Mouse (Mus musculus): ENCODE data around the gene Gcn1l1. TPM values are rescaled to one million over a fixed set of nuclear protein-coding genes. Genes with fewer than 3 reads are reported as not detected.

Gene Gcn1l1
- polyA plus RNA-seq, 1 experiment from 2014 or later = 29.3 TPM

GRCm38 (mm10) chr5:115657234-115657633 is 92.2 kb downstream of the Gcn1l1 start:
- no peak overlapping the region for H3K27ac ChIP-seq (replicated peaks; ENCODE audit: low read depth, low read length)
- DNase-seq (ENCODE audit: low spot score) = no peak
- no peaks in the 10 kb centered on the region for H3K27me3 ChIP-seq (ENCODE audit: control insufficient read depth, insufficient read depth, low read length)
- H3K36me3 ChIP-seq (replicated peaks; ENCODE audit: control insufficient read depth, insufficient read depth, low read depth, low read length) = no peaks in the 10 kb centered on the region
- 77% methylated on average over 1 of the region's 1 CpGs for WGBS
- H3K4me1 ChIP-seq (ENCODE audit: control insufficient read depth, insufficient read depth, low read length) = no peaks in the 10 kb centered on the region
- no peak overlapping the region for H3K4me2 ChIP-seq (ENCODE audit: low read depth, low read length)
- H3K9ac ChIP-seq (replicated peaks; ENCODE audit: low read length) = no peak overlapping the region
- no peak for ATAC-seq (replicated peaks; ENCODE audit: insufficient number of reproducible peaks, low FRiP score, low TSS enrichment, low read depth)
- H3K4me3 ChIP-seq (ENCODE audit: low read depth, low read length) = no peak overlapping the region
- H3K9me3 ChIP-seq (replicated peaks; ENCODE audit: control insufficient read depth, low read length) = no peaks in the 10 kb centered on the region

GRCm38 (mm10) chr5:115658352-115658751 is 93.3 kb downstream of the Gcn1l1 start:
- H3K36me3 ChIP-seq (replicated peaks; ENCODE audit: control insufficient read depth, insufficient read depth, low read depth, low read length) = no peaks in the 10 kb centered on the region
- no peak overlapping the region for H3K4me2 ChIP-seq (ENCODE audit: low read depth, low read length)
- no peak overlapping the region for H3K27ac ChIP-seq (replicated peaks; ENCODE audit: low read depth, low read length)
- ATAC-seq (replicated peaks; ENCODE audit: insufficient number of reproducible peaks, low FRiP score, low TSS enrichment, low read depth) (no peak), DNase-seq (ENCODE audit: low spot score) (no peak)
- no peak overlapping the region for H3K4me3 ChIP-seq (ENCODE audit: low read depth, low read length)
- WGBS = 82% methylated on average over 6 of the region's 6 CpGs
- no peaks in the 10 kb centered on the region for H3K9me3 ChIP-seq (replicated peaks; ENCODE audit: control insufficient read depth, low read length)
- H3K27me3 ChIP-seq (ENCODE audit: control insufficient read depth, insufficient read depth, low read length) = no peaks in the 10 kb centered on the region
- no peaks in the 10 kb centered on the region for H3K4me1 ChIP-seq (ENCODE audit: control insufficient read depth, insufficient read depth, low read length)
- H3K9ac ChIP-seq (replicated peaks; ENCODE audit: low read length) = no peak overlapping the region

DNA sequence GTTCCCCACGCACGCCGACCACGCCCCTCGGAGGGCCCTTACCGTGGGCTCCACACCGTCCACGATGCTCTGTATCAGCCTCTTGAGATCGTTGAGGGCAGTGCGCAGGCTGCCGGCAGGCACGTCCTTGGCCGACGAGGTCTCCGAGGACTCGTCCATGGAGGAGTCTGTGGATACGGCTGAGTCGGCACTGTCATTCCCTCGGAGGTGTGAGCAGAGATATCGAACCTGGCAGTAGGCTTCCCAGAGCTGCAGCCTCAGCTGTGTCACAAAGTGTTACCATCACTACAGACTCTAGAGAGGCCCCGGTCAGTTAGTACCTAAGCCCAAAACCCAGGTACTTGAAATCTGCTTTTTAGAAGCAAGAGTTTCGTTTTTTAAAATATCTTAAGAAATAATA is 97.6 kb downstream of the Gcn1l1 start:
- DNase-seq (ENCODE audit: low spot score) (no peak), ATAC-seq (replicated peaks; ENCODE audit: insufficient number of reproducible peaks, low FRiP score, low TSS enrichment, low read depth) (no peak)
- H3K4me2 ChIP-seq (ENCODE audit: low read depth, low read length) = no peak overlapping the region
- H3K9ac ChIP-seq (replicated peaks; ENCODE audit: low read length) = no peak overlapping the region
- no peaks in the 10 kb centered on the region for H3K9me3 ChIP-seq (replicated peaks; ENCODE audit: control insufficient read depth, low read length)
- 85% methylated on average over 22 of the region's 22 CpGs for WGBS
- no peak overlapping the region for H3K4me3 ChIP-seq (ENCODE audit: low read depth, low read length)
- no peaks in the 10 kb centered on the region for H3K27me3 ChIP-seq (ENCODE audit: control insufficient read depth, insufficient read depth, low read length)
- H3K36me3 ChIP-seq (replicated peaks; ENCODE audit: control insufficient read depth, insufficient read depth, low read depth, low read length) = no peaks in the 10 kb centered on the region
- no peak overlapping the region for H3K27ac ChIP-seq (replicated peaks; ENCODE audit: low read depth, low read length)
- H3K4me1 ChIP-seq (ENCODE audit: control insufficient read depth, insufficient read depth, low read length) = no peaks in the 10 kb centered on the region

- no peak for DNase-seq (ENCODE audit: low spot score)
- H3K27ac ChIP-seq (replicated peaks; ENCODE audit: low read depth, low read length) = no peak overlapping the region
- WGBS = 67% methylated on average over 8 of the region's 8 CpGs
- H3K9ac ChIP-seq (replicated peaks; ENCODE audit: low read length) = no peak overlapping the region
- H3K4me1 ChIP-seq (ENCODE audit: control insufficient read depth, insufficient read depth, low read length) = no peaks in the 10 kb centered on the region
- no peaks in the 10 kb centered on the region for H3K27me3 ChIP-seq (ENCODE audit: control insufficient read depth, insufficient read depth, low read length)
- ATAC-seq (replicated peaks; ENCODE audit: insufficient number of reproducible peaks, low FRiP score, low TSS enrichment, low read depth) = no peak
- no peaks in the 10 kb centered on the region for H3K36me3 ChIP-seq (replicated peaks; ENCODE audit: control insufficient read depth, insufficient read depth, low read depth, low read length)
- no peaks in the 10 kb centered on the region for H3K9me3 ChIP-seq (replicated peaks; ENCODE audit: control insufficient read depth, low read length)
- no peak overlapping the region for H3K4me3 ChIP-seq (ENCODE audit: low read depth, low read length)
- H3K4me2 ChIP-seq (ENCODE audit: low read depth, low read length) = no peak overlapping the region
These were observed 101.5 kb downstream of the Gcn1l1 start for GRCm38 (mm10) chr5:115666366-115667065.

- Histone ChIP-seq H3K36me3 (replicated peaks; ENCODE audit: control insufficient read depth, insufficient read depth, low read depth, low read length) (no peaks in the 10 kb centered on the region), H3K9ac (replicated peaks; ENCODE audit: low read length) (no peak overlapping the region), H3K9me3 (replicated peaks; ENCODE audit: control insufficient read depth, low read length) (no peaks in the 10 kb centered on the region), H3K4me3 (ENCODE audit: low read depth, low read length) (no peak overlapping the region), H3K4me2 (ENCODE audit: low read depth, low read length) (no peak overlapping the region), H3K27ac (replicated peaks; ENCODE audit: low read depth, low read length) (no peak overlapping the region), H3K4me1 (ENCODE audit: control insufficient read depth, insufficient read depth, low read length) (no peaks in the 10 kb centered on the region), H3K27me3 (ENCODE audit: control insufficient read depth, insufficient read depth, low read length) (no peaks in the 10 kb centered on the region)
- 82% methylated on average over 8 of the region's 8 CpGs for WGBS
- ATAC-seq (replicated peaks; ENCODE audit: insufficient number of reproducible peaks, low FRiP score, low TSS enrichment, low read depth) (no peak), DNase-seq (ENCODE audit: low spot score) (no peak)
These were observed 102.2 kb downstream of the Gcn1l1 start for GRCm38 (mm10) chr5:115667210-115667609.

- Histone ChIP-seq H3K27ac (replicated peaks; ENCODE audit: low read depth, low read length) (no peak overlapping the region), H3K27me3 (ENCODE audit: control insufficient read depth, insufficient read depth, low read length) (no peaks in the 10 kb centered on the region), H3K4me1 (ENCODE audit: control insufficient read depth, insufficient read depth, low read length) (no peaks in the 10 kb centered on the region), H3K9ac (replicated peaks; ENCODE audit: low read length) (no peak overlapping the region), H3K4me3 (ENCODE audit: low read depth, low read length) (no peak overlapping the region), H3K36me3 (replicated peaks; ENCODE audit: control insufficient read depth, insufficient read depth, low read depth, low read length) (no peaks in the 10 kb centered on the region), H3K9me3 (replicated peaks; ENCODE audit: control insufficient read depth, low read length) (no peaks in the 10 kb centered on the region), H3K4me2 (ENCODE audit: low read depth, low read length) (no peak overlapping the region)
- DNase-seq (ENCODE audit: low spot score) = no peak
- no peak for ATAC-seq (replicated peaks; ENCODE audit: insufficient number of reproducible peaks, low FRiP score, low TSS enrichment, low read depth)
- WGBS = 15% methylated on average over 7 of the region's 7 CpGs
These were observed 102.8 kb downstream of the Gcn1l1 start for GRCm38 (mm10) chr5:115667894-115668293.

- Histone ChIP-seq H3K9me3 (replicated peaks; ENCODE audit: control insufficient read depth, low read length) (no peaks in the 10 kb centered on the region), H3K4me2 (ENCODE audit: low read depth, low read length) (no peak overlapping the region), H3K4me3 (ENCODE audit: low read depth, low read length) (no peak overlapping the region), H3K4me1 (ENCODE audit: control insufficient read depth, insufficient read depth, low read length) (no peaks in the 10 kb centered on the region), H3K36me3 (replicated peaks; ENCODE audit: control insufficient read depth, insufficient read depth, low read depth, low read length) (no peaks in the 10 kb centered on the region), H3K9ac (replicated peaks; ENCODE audit: low read length) (no peak overlapping the region), H3K27me3 (ENCODE audit: control insufficient read depth, insufficient read depth, low read length) (no peaks in the 10 kb centered on the region), H3K27ac (replicated peaks; ENCODE audit: low read depth, low read length) (no peak overlapping the region)
- DNase-seq (ENCODE audit: low spot score) = no peak
- ATAC-seq (replicated peaks; ENCODE audit: insufficient number of reproducible peaks, low FRiP score, low TSS enrichment, low read depth) = no peak
- 87% methylated on average over 12 of the region's 12 CpGs for WGBS
These were observed 103.9 kb downstream of the Gcn1l1 start for GRCm38 (mm10) chr5:115668986-115669385.

DNA sequence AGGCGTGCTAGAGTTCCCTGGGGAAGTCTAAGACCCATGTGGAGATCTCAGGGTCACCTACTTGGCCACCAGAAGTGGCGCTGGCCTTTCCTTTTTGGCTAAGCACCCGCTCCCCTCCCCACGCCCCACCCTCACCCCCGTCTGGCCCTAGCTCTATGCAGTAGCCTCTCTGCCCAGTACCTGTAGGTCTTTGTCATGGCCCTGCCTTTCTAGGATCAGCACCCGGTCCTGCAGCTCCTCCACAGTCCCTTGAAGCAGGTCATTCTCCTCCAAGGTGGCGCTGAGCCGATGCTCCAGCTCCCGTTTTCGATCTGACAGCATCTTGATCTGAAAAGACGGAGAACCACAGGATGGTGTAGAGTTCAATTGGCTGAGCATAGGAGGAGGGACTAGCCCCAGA is 104.9 kb downstream of the Gcn1l1 start:
- Histone ChIP-seq H3K9ac (replicated peaks; ENCODE audit: low read length) (no peak overlapping the region), H3K27ac (replicated peaks; ENCODE audit: low read depth, low read length) (no peak overlapping the region), H3K4me3 (ENCODE audit: low read depth, low read length) (no peak overlapping the region), H3K27me3 (ENCODE audit: control insufficient read depth, insufficient read depth, low read length) (no peaks in the 10 kb centered on the region), H3K9me3 (replicated peaks; ENCODE audit: control insufficient read depth, low read length) (no peaks in the 10 kb centered on the region), H3K4me1 (ENCODE audit: control insufficient read depth, insufficient read depth, low read length) (no peaks in the 10 kb centered on the region), H3K36me3 (replicated peaks; ENCODE audit: control insufficient read depth, insufficient read depth, low read depth, low read length) (no peaks in the 10 kb centered on the region), H3K4me2 (ENCODE audit: low read depth, low read length) (no peak overlapping the region)
- DNase-seq (ENCODE audit: low spot score) = no peak
- WGBS = 84% methylated on average over 11 of the region's 11 CpGs
- ATAC-seq (replicated peaks; ENCODE audit: insufficient number of reproducible peaks, low FRiP score, low TSS enrichment, low read depth) = no peak

All from embryonic facial prominence, embryonic 11.5 days (tissue).